Mouse (Mus musculus) ES-E14 (cell line): ENCODE data around the gene Etnk1.

Source experiments
- CHD2 ChIP-seq: IDR thresholded peaks from 2 replicates; pipeline ENCODE4 v1.6.1; 2014; ENCODE audit warnings: mild to moderate bottlenecking, low read depth, low read length, inconsistent platforms
- MAFK ChIP-seq: IDR thresholded peaks from 2 replicates; pipeline ENCODE4 v1.6.1; 2014; ENCODE audit warnings: mild to moderate bottlenecking, low read depth, low read length, inconsistent platforms; ENCODE audit not compliant: insufficient read depth
- ZC3H11A ChIP-seq: IDR thresholded peaks from 2 replicates; pipeline ENCODE4 v1.6.1; 2012; ENCODE audit warnings: low read depth, mild to moderate bottlenecking, inconsistent platforms, low read length, borderline replicate concordance
- ZNF384 ChIP-seq: IDR thresholded peaks from 2 replicates; pipeline ENCODE4 v1.6.1; 2012; ENCODE audit warnings: low read depth, low read length, inconsistent platforms

DNA sequence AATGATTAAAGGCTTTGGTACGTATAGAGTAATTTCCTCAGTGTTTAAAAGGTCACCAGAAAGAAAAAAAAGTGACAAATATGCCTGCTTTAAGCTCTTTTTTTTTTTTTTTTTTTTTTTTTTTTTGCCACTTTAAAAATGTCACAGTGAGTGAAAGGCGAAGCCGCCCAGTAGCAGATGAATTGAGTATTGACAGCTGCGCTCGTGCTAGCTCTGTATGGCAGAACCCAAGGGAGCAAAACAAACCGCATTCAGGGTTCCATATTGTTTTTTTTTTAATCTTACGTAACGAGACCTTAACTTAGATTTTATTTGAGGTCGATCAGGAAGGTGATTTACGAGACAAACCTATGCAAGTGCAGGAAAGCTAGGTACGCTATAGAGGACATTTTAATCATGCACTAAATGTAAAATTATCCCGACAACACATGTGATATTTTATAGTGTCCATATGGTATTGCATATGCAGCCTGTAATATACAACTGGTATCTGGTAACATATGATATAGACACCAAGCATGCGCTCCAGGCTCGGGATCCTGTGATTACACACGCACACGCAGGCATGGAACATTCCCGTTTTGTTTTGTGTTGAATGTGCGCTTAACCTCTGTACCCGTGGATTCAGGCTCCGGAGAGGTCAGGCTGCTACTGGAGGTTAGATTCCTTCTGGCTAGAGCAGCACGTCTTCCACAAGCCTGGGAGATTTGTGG is 72.5 kb downstream of the Etnk1 start:
- no peak for TF ChIP-seq ZC3H11A
- no peak for TF ChIP-seq MAFK
- TF ChIP-seq ZNF384: no peak
- no peak for TF ChIP-seq CHD2
